Mouse (Mus musculus) liver, embryonic 14.5 days (tissue): ENCODE data around the gene Prss46.

Experiments
- CTCF ChIP-seq: IDR thresholded peaks from 2 replicates; pipeline ENCODE4 v1.5.1; 2016; ENCODE audit warnings: antibody characterized with exemption, low read depth, control low read depth
- EP300 ChIP-seq: IDR thresholded peaks from 2 replicates; pipeline ENCODE4 v1.6.1; 2016; ENCODE audit warnings: antibody characterized with exemption, low read depth

GRCm38 (mm10) chr9:110877888-110878287 lies 33.6 kb downstream of the Prss46 start:
- TF ChIP-seq CTCF (no peak), EP300 (no peak)
